Mouse (Mus musculus) intestine, embryonic 14.5 days (tissue): ENCODE results near the gene Nop16. TPM values are rescaled to one million over a fixed set of nuclear protein-coding genes. Genes with fewer than 3 reads are reported as not detected.

Experiments
- ATAC-seq: fragments of 200-750 bp; cut with Nextera tagmentation; replicated peaks from 2 replicates; pipeline ENCODE4 v1.8.0; 2017; ENCODE audit warnings: low read depth, moderate number of reproducible peaks, moderate TSS enrichment, moderate library complexity; ENCODE audit not compliant: low FRiP score, low TSS enrichment
- DNase-seq: peaks from one replicate; pipeline ENCODE4 v3.0.0-alpha.2; 2018; ENCODE audit warnings: low spot score
- H3K27ac ChIP-seq: fragments of 300-500 bp; sonication (generic); 2 replicates; pipeline ENCODE4 v1.5.1; 2014; ENCODE audit warnings: low read depth, mild to moderate bottlenecking, control low read depth
- H3K27me3 ChIP-seq: fragments of 300-500 bp; sonication (generic); replicated peaks from 2 replicates; pipeline ENCODE4 v1.6.1; 2014; ENCODE audit warnings: low read length, control low read depth; ENCODE audit not compliant: control insufficient read depth, insufficient read depth
- H3K36me3 ChIP-seq: fragments of 300-500 bp; sonication (generic); 2 replicates; pipeline ENCODE4 v1.6.1; 2014; ENCODE audit warnings: low read length, control low read depth; ENCODE audit not compliant: control insufficient read depth, insufficient read depth
- H3K4me1 ChIP-seq: fragments of 300-500 bp; sonication (generic); replicated peaks from 2 replicates; pipeline ENCODE4 v1.6.1; 2014; ENCODE audit warnings: low read length, control low read depth, mixed read lengths; ENCODE audit not compliant: control insufficient read depth, insufficient read depth
- H3K4me2 ChIP-seq: fragments of 300-500 bp; sonication (generic); 2 replicates; pipeline ENCODE4 v1.6.1; 2014; ENCODE audit warnings: low read length
- H3K4me3 ChIP-seq: fragments of 300-500 bp; sonication (generic); 2 replicates; pipeline ENCODE4 v1.5.1; 2014; ENCODE audit warnings: low read depth, low read length, control low read depth, mixed read lengths
- H3K9ac ChIP-seq: fragments of 300-500 bp; sonication (generic); 2 replicates; pipeline ENCODE4 v1.6.1; 2014; ENCODE audit warnings: mild to moderate bottlenecking, low read length
- H3K9me3 ChIP-seq: fragments of 300-500 bp; sonication (generic); 2 replicates; pipeline ENCODE4 v1.6.1; 2016; ENCODE audit warnings: low read length, control low read depth; ENCODE audit not compliant: control insufficient read depth
- WGBS: fragments of 180-500 bp; shearing (Covaris S2); extraction: QIAGEN DNeasy Blood & Tissue Kit; methylation state at CpG from one replicate; pipeline ENCODE4 v1.1.7; 2014; 5-methylcytosine and 5-hydroxymethylcytosine counted together
- polyA plus RNA-seq: library from polyadenylated mRNA; unstranded; fragments of >200 nt; fragmentation: Nextera tagmentation; extraction: Ambion mirVana; gene quantifications from 2 replicates; pipeline ENCODE4 v1.2.1, GENCODE M21; 2014

Nop16 gene
- polyA plus RNA-seq, 1 experiment from 2014 or later, result 78.8 TPM

- DNase-seq (no peak), ATAC-seq (peak; percentile 10)
- 1% methylated on average over 24 of the region's 24 CpGs for WGBS
- Histone ChIP-seq H3K9ac (peak overlapping the region; percentile 84), H3K4me1 (peaks cover 13% of the 10 kb centered on the region; the same call in 1 of the 2 replicates), H3K27ac (no peak overlapping the region), H3K4me3 (peak overlapping the region; percentile 87), H3K4me2 (peak overlapping the region; percentile 72), H3K9me3 (no peaks in the 10 kb centered on the region), H3K27me3 (no peaks in the 10 kb centered on the region), H3K36me3 (peaks cover 51% of the 10 kb centered on the region)
These were observed 385 bp downstream of the Nop16 start for GRCm38 (mm10) chr13:54589414-54589995.

DNA sequence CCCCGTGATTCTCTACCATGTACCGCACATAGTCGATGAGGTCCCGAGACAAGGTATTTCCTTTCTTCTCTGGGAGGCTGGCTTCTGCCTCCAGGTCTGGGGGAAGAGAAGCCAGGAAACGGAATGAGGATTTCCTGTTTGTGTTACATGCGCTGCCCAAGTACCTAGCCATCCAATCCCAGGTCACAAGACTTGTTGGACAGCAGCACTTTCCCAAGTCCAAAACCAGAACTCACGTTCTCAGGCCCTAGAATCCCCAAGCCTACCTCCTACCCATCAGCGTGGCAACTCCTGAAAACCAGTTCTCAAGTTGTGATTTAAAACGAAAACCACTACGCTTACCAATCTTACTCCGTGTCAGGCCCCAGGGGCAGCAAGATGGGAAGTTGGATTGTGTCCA, 4.1 kb downstream of the Nop16 start:
- Histone ChIP-seq H3K27ac (no peak overlapping the region), H3K4me1 (peaks cover 8% of the 10 kb centered on the region; the same call in 1 of the 2 replicates), H3K4me2 (no peak overlapping the region), H3K36me3 (peaks cover 71% of the 10 kb centered on the region), H3K9me3 (no peaks in the 10 kb centered on the region), H3K9ac (no peak overlapping the region), H3K4me3 (no peak overlapping the region), H3K27me3 (no peaks in the 10 kb centered on the region)
- 92% methylated on average over 11 of the region's 11 CpGs for WGBS
- no peak for ATAC-seq
- DNase-seq, result no peak

GRCm38 (mm10) chr13:54582860-54583259, 7.0 kb downstream of the Nop16 start:
- ATAC-seq, result no peak
- H3K4me1 ChIP-seq, result no peaks in the 10 kb centered on the region
- H3K4me2 ChIP-seq, result no peak overlapping the region
- 88% methylated on average over 5 of the region's 5 CpGs for WGBS
- no peak overlapping the region for H3K9ac ChIP-seq
- H3K9me3 ChIP-seq, result no peaks in the 10 kb centered on the region
- H3K27me3 ChIP-seq, result no peaks in the 10 kb centered on the region
- DNase-seq, result no peak
- H3K27ac ChIP-seq, result no peak overlapping the region
- no peak overlapping the region for H3K4me3 ChIP-seq
- H3K36me3 ChIP-seq, result peaks cover 88% of the 10 kb centered on the region

DNA sequence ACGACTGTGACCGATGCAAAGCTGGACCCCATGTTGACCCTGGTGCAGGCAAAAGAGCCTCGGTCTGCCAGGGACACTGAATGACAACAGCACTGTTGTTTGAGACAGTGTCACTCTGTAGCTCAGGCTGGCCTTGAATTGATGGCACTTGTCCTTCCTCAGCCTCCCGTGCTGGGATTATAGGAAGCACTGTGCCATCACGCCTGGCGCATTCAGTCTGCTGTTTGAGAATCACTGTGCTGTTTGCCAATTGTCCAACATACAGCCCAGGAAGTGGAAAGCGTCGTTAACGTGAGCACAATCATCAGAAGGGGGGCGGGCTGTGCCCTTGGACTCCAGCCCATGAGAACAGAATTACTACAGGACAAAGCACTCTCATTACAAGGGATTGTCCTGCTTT, 7.8 kb downstream of the Nop16 start:
- 73% methylated on average over 10 of the region's 10 CpGs for WGBS
- DNase-seq (no peak), ATAC-seq (no peak)
- H3K4me2 ChIP-seq, result no peak overlapping the region
- H3K4me1 ChIP-seq, result no peaks in the 10 kb centered on the region
- no peak overlapping the region for H3K9ac ChIP-seq
- H3K27ac ChIP-seq, result no peak overlapping the region
- peaks cover 89% of the 10 kb centered on the region for H3K36me3 ChIP-seq
- H3K4me3 ChIP-seq, result no peak overlapping the region
- H3K9me3 ChIP-seq, result no peaks in the 10 kb centered on the region
- H3K27me3 ChIP-seq, result no peaks in the 10 kb centered on the region

- Histone ChIP-seq H3K27me3 (no peaks in the 10 kb centered on the region), H3K4me1 (no peaks in the 10 kb centered on the region), H3K9ac (no peak overlapping the region), H3K4me2 (no peak overlapping the region), H3K9me3 (no peaks in the 10 kb centered on the region), H3K36me3 (peaks cover 95% of the 10 kb centered on the region), H3K27ac (no peak overlapping the region), H3K4me3 (no peak overlapping the region)
- ATAC-seq (no peak), DNase-seq (no peak)
- WGBS, result 70% methylated on average over 2 of the region's 2 CpGs
These were observed 8.5 kb downstream of the Nop16 start for GRCm38 (mm10) chr13:54581385-54581784.

GRCm38 (mm10) chr13:54577652-54578507, 12.0 kb downstream of the Nop16 start:
- 83% methylated on average over 21 of the region's 21 CpGs for WGBS
- Histone ChIP-seq H3K36me3 (peaks cover 63% of the 10 kb centered on the region), H3K4me3 (no peak overlapping the region)

DNA sequence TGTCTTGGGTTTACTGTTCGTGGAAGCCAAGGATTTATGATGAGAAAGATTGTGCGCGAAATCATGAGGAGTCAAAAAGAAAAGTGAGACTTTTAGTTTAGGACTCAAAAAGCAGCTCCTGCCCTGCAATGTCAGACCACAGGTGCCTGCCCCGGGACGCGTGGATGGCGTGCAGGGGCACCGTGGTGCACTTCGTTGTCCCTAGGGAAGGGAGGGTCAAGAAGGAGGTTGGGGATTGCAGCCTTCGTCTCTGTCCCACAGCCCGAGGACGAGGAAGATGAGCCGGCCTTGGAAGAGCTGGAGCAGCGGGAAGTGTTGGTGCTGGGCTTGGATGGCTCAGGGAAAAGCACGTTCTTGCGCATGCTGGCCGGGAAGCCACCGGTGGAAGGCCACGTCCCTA, 14.4 kb downstream of the Nop16 start:
- no peak overlapping the region; the same call in 1 of the 2 replicates for H3K27ac ChIP-seq
- H3K27me3 ChIP-seq, result no peaks in the 10 kb centered on the region
- H3K36me3 ChIP-seq, result peaks cover 41% of the 10 kb centered on the region
- peak overlapping the region; percentile 85 for H3K9ac ChIP-seq
- ATAC-seq (peak; percentile 25; the same call in 1 of the 2 replicates), DNase-seq (peak; percentile 62)
- H3K4me1 ChIP-seq, result peaks cover 6% of the 10 kb centered on the region
- WGBS, result 3% methylated on average over 19 of the region's 19 CpGs
- H3K9me3 ChIP-seq, result no peaks in the 10 kb centered on the region
- H3K4me3 ChIP-seq, result peak overlapping the region; percentile 96
- peak overlapping the region; percentile 95 for H3K4me2 ChIP-seq

More at GRCm38 (mm10) chr13:54577652-54578507, 12.0 kb downstream of the Nop16 start:
- no peaks in the 10 kb centered on the region for H3K9me3 ChIP-seq
- no peak overlapping the region for H3K9ac ChIP-seq
- H3K27me3 ChIP-seq, result no peaks in the 10 kb centered on the region
- H3K27ac ChIP-seq, result no peak overlapping the region
- DNase-seq (no peak), ATAC-seq (no peak)
- H3K4me2 ChIP-seq, result no peak overlapping the region
- peaks cover 6% of the 10 kb centered on the region for H3K4me1 ChIP-seq

DNA sequence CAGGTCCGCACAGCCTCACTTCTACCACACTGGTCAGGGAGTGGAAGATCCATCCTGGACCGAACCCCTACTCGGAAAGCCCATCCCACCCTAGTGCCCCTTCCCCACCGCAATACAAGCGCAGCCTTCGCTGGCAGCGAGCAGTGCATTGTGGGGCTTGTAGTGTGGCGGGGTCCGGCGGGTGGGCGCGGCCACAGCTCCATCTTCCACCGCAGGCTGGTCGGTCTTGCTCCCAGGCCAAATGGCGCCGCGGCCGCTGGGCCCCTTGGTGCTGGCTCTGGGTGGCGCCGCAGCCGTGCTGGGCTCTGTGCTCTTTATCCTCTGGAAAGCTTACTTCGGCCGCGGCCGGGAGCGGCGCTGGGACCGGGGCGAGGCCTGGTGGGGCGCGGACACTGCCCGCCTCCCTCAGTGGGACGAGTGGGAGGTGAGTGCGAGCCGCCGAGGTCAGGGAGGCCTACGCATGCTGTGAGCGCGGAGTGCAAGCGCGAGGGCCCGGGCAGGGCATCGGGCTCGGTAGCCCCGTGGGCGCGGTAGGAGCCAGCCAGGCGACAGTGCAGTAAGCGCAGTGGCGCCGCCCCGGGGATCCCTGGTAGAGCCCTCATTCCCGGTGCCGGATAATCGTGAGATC, 14.9 kb downstream of the Nop16 start, which contains the start of gene Arl10:
Arl10 (plus strand) TSS at position 162 of the 628 bp plus-strand sequence.
- Histone ChIP-seq H3K27ac (peak within 1 kb of the TSS; percentile 64; the same call in 1 of the 2 replicates), H3K9me3 (no peaks in the 10 kb centered on the region), H3K27me3 (no peaks in the 10 kb centered on the region), H3K4me2 (peak within 1 kb of the TSS; percentile 95), H3K9ac (peak within 1 kb of the TSS; percentile 85), H3K4me3 (peak within 1 kb of the TSS; percentile 96), H3K36me3 (peaks cover 37% of the 10 kb centered on the region), H3K4me1 (peaks cover 6% of the 10 kb centered on the region)
- DNase-seq, result peak; percentile 84
- peak; percentile 86 for ATAC-seq
- under 1% methylated on average over 54 of the region's 55 CpGs for WGBS
